Mouse (Mus musculus) neural tube, embryonic 12.5 days (tissue): ENCODE results near the gene Tceal7. TPM values are rescaled to one million over a fixed set of nuclear protein-coding genes. Genes with fewer than 3 reads are reported as not detected.
"Not testable (repeated sequence)": the region's sequence is repeated elsewhere in the genome, so short reads cannot be mapped to it uniquely, and the experiment has no call there.

Experiments
- ATAC-seq: fragments of 200-750 bp; cut with Nextera tagmentation; 2 replicates; pipeline ENCODE4 v1.8.0; 2017; ENCODE audit warnings: low read depth, mild to moderate bottlenecking, moderate TSS enrichment, moderate library complexity; ENCODE audit not compliant: low FRiP score
- H3K27ac ChIP-seq: fragments of 300-500 bp; sonication (generic); 2 replicates; pipeline ENCODE4 v1.5.1; 2016
- H3K27me3 ChIP-seq: fragments of 300-500 bp; sonication (generic); replicated peaks from 2 replicates; pipeline ENCODE4 v1.6.1; 2016; ENCODE audit warnings: mild to moderate bottlenecking
- H3K36me3 ChIP-seq: fragments of 300-500 bp; sonication (generic); 2 replicates; pipeline ENCODE4 v1.6.1; 2016; ENCODE audit warnings: mild to moderate bottlenecking
- H3K4me1 ChIP-seq: fragments of 300-500 bp; sonication (generic); 2 replicates; pipeline ENCODE4 v1.6.1; 2016
- H3K4me2 ChIP-seq: fragments of 300-500 bp; sonication (generic); replicated peaks from 2 replicates; pipeline ENCODE4 v1.6.1; 2016; ENCODE audit warnings: mild to moderate bottlenecking
- H3K4me3 ChIP-seq: fragments of 300-500 bp; sonication (generic); 2 replicates; pipeline ENCODE4 v1.5.1; 2016
- H3K9ac ChIP-seq: fragments of 300-500 bp; sonication (generic); 2 replicates; pipeline ENCODE4 v1.6.1; 2016; ENCODE audit warnings: mild to moderate bottlenecking
- H3K9me3 ChIP-seq: fragments of 300-500 bp; sonication (generic); 2 replicates; pipeline ENCODE4 v1.6.1; 2016; ENCODE audit warnings: mild to moderate bottlenecking
- WGBS: fragments of 180-500 bp; shearing (Covaris S2); methylation state at CpG from one replicate; pipeline ENCODE4 v1.1.7; 2016; 5-methylcytosine and 5-hydroxymethylcytosine counted together
- microRNA-seq: library from miRNA; unstranded; fragments of <30 nt; microRNA quantifications from one replicate; pipeline ENCODE4, GENCODE M21; 2017
- polyA plus RNA-seq: library from polyadenylated mRNA; unstranded; fragments of >200 nt; fragmentation: Nextera tagmentation; extraction: Ambion mirVana; gene quantifications from 2 replicates; pipeline ENCODE4 v1.2.1, GENCODE M21; 2016

Gene Tceal7
- polyA plus RNA-seq, 1 experiment from 2014 or later: 4.4 TPM

DNA sequence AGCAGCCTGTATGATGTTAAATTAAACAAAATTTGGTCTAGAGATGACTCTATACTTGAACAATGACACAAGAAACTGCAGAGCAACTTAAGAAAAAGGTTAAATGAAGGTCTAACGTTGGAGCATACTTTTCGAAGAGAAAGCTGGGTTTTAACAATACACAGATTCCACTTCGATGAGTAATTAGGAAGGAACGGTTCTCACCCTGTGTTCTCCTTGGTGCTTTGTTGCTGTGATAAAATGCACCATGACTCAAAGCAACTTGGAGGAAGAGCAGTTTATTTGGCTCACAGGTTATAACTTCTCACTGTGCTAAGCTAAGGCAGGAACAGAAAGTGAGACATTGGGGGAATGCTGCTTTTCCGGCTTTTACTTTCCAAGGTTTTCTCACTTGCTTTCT lies 53.1 kb downstream of the Tceal7 start:
- Histone ChIP-seq H3K27ac (no peak overlapping the region), H3K27me3 (no peaks in the 10 kb centered on the region), H3K4me1 (no peaks in the 10 kb centered on the region), H3K9ac (no peak overlapping the region), H3K4me2 (no peak overlapping the region), H3K9me3 (no peaks in the 10 kb centered on the region), H3K4me3 (no peak overlapping the region), H3K36me3 (no peaks in the 10 kb centered on the region)
- WGBS: 65% methylated on average over 5 of the region's 5 CpGs
- no peak for ATAC-seq

DNA sequence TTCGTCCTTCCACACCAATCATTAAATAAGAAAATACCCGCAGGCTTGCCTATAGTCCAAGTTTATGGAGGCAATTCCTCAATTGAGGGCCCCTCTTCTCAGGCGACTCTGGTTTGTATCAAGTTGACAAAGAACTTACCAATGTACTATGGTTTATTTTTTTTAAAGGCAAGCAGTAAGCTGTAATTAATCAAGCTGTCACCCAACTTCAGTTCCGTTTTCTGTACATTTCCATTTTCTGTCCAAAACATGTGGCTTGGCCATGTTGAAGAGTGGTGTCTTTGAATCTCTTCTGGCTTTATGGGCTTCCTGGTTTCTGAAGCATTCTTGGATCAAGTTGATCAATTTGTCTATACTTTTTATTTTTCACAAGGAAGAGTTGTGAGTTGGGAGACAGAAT lies 53.6 kb downstream of the Tceal7 start:
- H3K9ac ChIP-seq: no peak overlapping the region
- no peaks in the 10 kb centered on the region for H3K4me1 ChIP-seq
- 58% methylated on average over 4 of the region's 4 CpGs for WGBS
- ATAC-seq: no peak
- H3K9me3 ChIP-seq: no peaks in the 10 kb centered on the region
- H3K4me2 ChIP-seq: no peak overlapping the region
- no peak overlapping the region for H3K27ac ChIP-seq
- no peaks in the 10 kb centered on the region for H3K36me3 ChIP-seq
- no peaks in the 10 kb centered on the region for H3K27me3 ChIP-seq
- no peak overlapping the region for H3K4me3 ChIP-seq

DNA sequence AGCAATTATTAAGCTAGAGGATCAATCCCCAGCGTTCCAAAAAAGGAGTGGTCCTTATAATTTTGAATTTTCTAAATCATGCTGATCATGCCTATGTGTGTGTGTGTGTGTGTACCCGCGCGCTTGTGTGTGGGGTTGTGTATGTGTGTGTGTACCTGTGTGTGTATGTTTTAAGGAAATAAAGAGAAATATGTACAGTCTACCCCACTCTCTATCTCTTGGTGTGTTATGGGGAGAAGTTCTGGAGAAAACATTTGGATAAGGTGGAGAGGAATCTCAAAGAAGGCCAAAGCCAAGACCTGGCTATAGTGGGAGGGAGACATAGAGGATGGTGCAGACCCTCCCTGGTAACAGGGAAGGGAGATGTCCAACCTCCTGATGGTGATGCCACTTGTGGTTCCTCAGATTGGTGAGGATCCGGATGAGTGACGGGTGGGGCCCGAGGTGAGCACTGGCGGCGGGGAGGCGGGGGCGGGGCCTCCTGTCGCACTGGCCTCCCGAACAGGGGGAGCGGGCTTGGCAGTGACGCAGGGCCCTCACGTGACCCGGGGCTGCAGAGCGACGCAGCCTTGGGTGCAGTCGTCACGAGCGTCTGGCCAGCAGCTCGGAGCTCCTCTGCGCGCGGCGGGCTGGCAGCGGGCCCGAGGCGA lies 55.3 kb downstream of the Tceal7 start, which contains the start of gene Bex3:
TSS of gene Bex3 (plus strand) at position 511 of the 650 bp plus-strand sequence.
- not testable (repeated sequence) for H3K36me3 ChIP-seq, H3K9me3 ChIP-seq, H3K27me3 ChIP-seq, H3K27ac ChIP-seq, H3K4me1 ChIP-seq
- H3K4me3 ChIP-seq: peak within 1 kb of the TSS; percentile 44
- H3K4me2 ChIP-seq: peak within 1 kb of the TSS; percentile 56
- H3K9ac ChIP-seq: peak within 1 kb of the TSS; percentile 61
- WGBS: 61% methylated on average over 6 of the region's 30 CpGs
- ATAC-seq: peak; percentile 97

DNA sequence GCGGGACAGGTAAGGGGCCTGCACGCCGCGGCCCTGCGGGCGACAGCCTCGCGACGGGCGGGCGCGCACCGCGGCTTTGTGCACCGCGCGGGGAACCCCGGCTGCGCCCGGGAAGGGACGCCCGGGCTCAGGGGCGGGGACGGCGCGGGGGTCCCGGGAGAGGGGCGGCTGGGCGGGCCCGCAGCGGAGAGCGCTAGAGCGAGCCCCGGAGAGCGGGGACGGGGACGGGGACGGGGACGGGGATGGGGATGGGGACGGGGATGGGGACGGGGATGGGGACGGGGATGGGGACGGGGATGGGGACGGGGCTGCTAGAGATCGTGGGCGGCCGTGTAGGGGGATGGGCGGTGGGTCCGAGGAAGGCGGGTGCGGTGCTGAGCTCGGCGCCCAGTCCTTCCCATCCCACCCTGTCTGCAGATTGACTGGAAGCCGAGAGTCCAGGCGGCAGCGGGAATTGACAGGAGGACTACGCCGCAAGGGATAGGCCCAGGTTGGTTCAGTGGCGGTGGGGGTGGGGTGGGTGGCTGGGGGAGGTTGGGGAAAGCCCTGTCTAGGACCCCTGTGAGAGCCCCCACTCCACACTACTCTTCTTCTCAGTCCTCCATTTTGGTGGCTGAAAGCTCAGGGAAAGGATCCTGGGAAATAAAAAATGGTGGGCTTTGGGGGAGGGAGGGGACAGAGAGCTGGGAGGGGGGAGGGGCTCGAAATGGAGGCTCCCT lies 56.0 kb downstream of the Tceal7 start:
- H3K36me3 ChIP-seq: not testable (repeated sequence)
- peak overlapping the region; percentile 56 for H3K4me2 ChIP-seq

DNA sequence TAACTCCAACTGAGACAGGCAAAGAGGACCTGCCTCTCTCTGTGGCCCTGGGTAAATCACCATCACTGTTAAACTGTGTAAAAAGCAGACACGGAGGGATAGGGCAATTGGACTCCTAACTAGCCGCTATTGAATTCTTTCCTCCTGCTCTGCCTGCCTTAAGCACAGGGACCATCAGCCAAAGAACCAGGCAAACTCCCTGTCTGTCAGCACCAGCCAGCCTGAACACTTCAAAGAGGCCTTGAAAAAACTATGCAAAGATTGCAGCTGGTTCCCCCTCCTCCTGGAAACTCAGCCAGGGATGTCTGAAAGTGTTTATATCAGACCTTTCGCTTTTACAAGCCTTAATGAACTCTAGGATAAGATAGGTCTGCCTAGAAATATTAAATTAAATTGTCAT lies 60.0 kb downstream of the Tceal7 start:
- no peaks in the 10 kb centered on the region for H3K27me3 ChIP-seq
- no peak overlapping the region for H3K4me2 ChIP-seq
- no peak overlapping the region for H3K4me3 ChIP-seq
- no peaks in the 10 kb centered on the region for H3K4me1 ChIP-seq
- H3K36me3 ChIP-seq: no peaks in the 10 kb centered on the region
- 22% methylated on average over 3 of the region's 3 CpGs for WGBS
- H3K9ac ChIP-seq: no peak overlapping the region
- no peaks in the 10 kb centered on the region for H3K9me3 ChIP-seq
- no peak for ATAC-seq
- H3K27ac ChIP-seq: no peak overlapping the region

More for the DNA sequence above, 56.0 kb downstream of the Tceal7 start:
- not testable (repeated sequence) for H3K9me3 ChIP-seq, H3K27me3 ChIP-seq, H3K27ac ChIP-seq, H3K4me1 ChIP-seq
- Histone ChIP-seq H3K9ac (peak overlapping the region; percentile 61), H3K4me3 (peak overlapping the region; percentile 44)
- WGBS: 19% methylated on average over 16 of the region's 60 CpGs
- ATAC-seq: peak; percentile 83

DNA sequence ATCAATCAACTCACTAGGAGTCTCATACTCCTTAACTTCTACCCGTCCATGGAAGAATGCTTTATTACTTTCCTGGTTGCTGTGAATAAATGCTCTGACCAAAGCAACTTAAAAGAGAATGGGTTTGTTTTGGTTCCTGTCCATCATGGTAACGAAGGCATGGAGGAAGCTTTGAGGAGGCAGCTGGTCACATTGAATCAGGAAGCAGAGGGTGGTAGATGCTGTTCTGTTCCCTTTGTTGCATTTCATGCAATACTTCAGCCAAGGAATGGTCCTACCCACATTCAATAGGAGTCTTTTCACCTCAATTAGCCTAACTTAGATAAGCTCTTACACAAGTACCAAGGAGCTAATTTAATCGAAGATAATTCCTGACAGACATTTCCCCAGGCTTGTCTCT lies 60.8 kb downstream of the Tceal7 start:
- ATAC-seq: no peak
- H3K9me3 ChIP-seq: no peaks in the 10 kb centered on the region
- H3K4me1 ChIP-seq: no peaks in the 10 kb centered on the region
- 37% methylated on average over 3 of the region's 3 CpGs for WGBS
- no peak overlapping the region for H3K4me2 ChIP-seq
- no peak overlapping the region for H3K27ac ChIP-seq
- H3K36me3 ChIP-seq: no peaks in the 10 kb centered on the region
- H3K9ac ChIP-seq: no peak overlapping the region
- no peaks in the 10 kb centered on the region for H3K27me3 ChIP-seq
- no peak overlapping the region for H3K4me3 ChIP-seq

Small RNA genes within 50 kb of the gene (microRNA-seq; reads per million reads assigned to microRNA genes)
- not detected for gene Mir6383

Other genes starting within 250 kb of the Tceal7 start
- gene Arxes2, start 221.0 kb upstream of the Tceal7 start, polyA plus RNA-seq: 141 and 145 TPM in 2 replicates
- 55.1 and 56.5 TPM in 2 replicates for gene Arxes1, start 181.4 kb upstream of the Tceal7 start, polyA plus RNA-seq
- gene Bex2, start 146.5 kb upstream of the Tceal7 start, polyA plus RNA-seq: 390 and 410 TPM in 2 replicates
- not detected in 2 replicates for gene Nxf3, start 129.5 kb upstream of the Tceal7 start, polyA plus RNA-seq
- gene Bex4, start 75.8 kb upstream of the Tceal7 start, polyA plus RNA-seq: 66.8 and 67.0 TPM in 2 replicates
- 156 and 175 TPM in 2 replicates for gene Tceal8, start 42.4 kb upstream of the Tceal7 start, polyA plus RNA-seq
- 11.6 and 15.3 TPM in 2 replicates for gene Tceal5, start 10.9 kb upstream of the Tceal7 start, polyA plus RNA-seq
- 117 and 121 TPM in 2 replicates for gene Bex1, start 734 bp downstream of the Tceal7 start, polyA plus RNA-seq
- 327 and 338 TPM in 2 replicates for gene Tceal9, start 30.3 kb downstream of the Tceal7 start, polyA plus RNA-seq
- 648 and 661 TPM in 2 replicates for gene Bex3, start 55.5 kb downstream of the Tceal7 start, polyA plus RNA-seq